Mouse (Mus musculus) cortical plate, adult 2 months (tissue): ENCODE data around the gene Sdk1.

Experiments used
- CTCF ChIP-seq: fragments of 200-500 bp; IDR thresholded peaks from 2 replicates; pipeline ENCODE4 v1.5.1; 2011; ENCODE audit warnings: mild to moderate bottlenecking, control low read depth, low read length; ENCODE audit not compliant: insufficient read depth; ENCODE audit errors: extremely low read depth
- POLR2A ChIP-seq: fragments of 200-500 bp; IDR thresholded peaks from 2 replicates; pipeline ENCODE4 v1.6.1; 2011; ENCODE audit warnings: mild to moderate bottlenecking, low read length, control low read depth; ENCODE audit not compliant: insufficient read depth; ENCODE audit errors: extremely low read depth

- TF ChIP-seq CTCF (no peak), POLR2A (no peak)
These were observed 936.9 kb downstream of the Sdk1 start for GRCm38 (mm10) chr5:142178164-142178563.
